Mouse (Mus musculus) intestine, embryonic 16.5 days (tissue): ENCODE results near the gene Hcls1. TPM values are rescaled to one million over a fixed set of nuclear protein-coding genes. Genes with fewer than 3 reads are reported as not detected.

Experiments
- ATAC-seq: fragments of 200-750 bp; cut with Nextera tagmentation; 2 replicates; pipeline ENCODE4 v1.8.0; 2017; ENCODE audit warnings: moderate TSS enrichment, moderate library complexity
- H3K27ac ChIP-seq: fragments of 300-500 bp; sonication (generic); 2 replicates; pipeline ENCODE4 v1.5.1; 2014; ENCODE audit warnings: mild to moderate bottlenecking, low read length
- H3K27me3 ChIP-seq: fragments of 300-500 bp; sonication (generic); replicated peaks from 2 replicates; pipeline ENCODE4 v1.6.1; 2014; ENCODE audit warnings: low read length, control low read depth, mixed read lengths; ENCODE audit not compliant: control insufficient read depth, insufficient read depth
- H3K36me3 ChIP-seq: fragments of 300-500 bp; sonication (generic); 2 replicates; pipeline ENCODE4 v1.6.1; 2014; ENCODE audit warnings: low read length, control low read depth; ENCODE audit not compliant: control insufficient read depth, insufficient read depth
- H3K4me1 ChIP-seq: fragments of 300-500 bp; sonication (generic); 2 replicates; pipeline ENCODE4 v1.6.1; 2014; ENCODE audit warnings: low read length, control low read depth, mixed read lengths; ENCODE audit not compliant: control insufficient read depth, insufficient read depth
- H3K4me2 ChIP-seq: fragments of 300-500 bp; sonication (generic); 2 replicates; pipeline ENCODE4 v1.6.1; 2014; ENCODE audit warnings: low read depth, low read length, control low read depth
- H3K4me3 ChIP-seq: fragments of 300-500 bp; sonication (generic); 2 replicates; pipeline ENCODE4 v1.5.1; 2014; ENCODE audit warnings: mild to moderate bottlenecking, low read length
- H3K9ac ChIP-seq: fragments of 300-500 bp; sonication (generic); 2 replicates; pipeline ENCODE4 v1.6.1; 2014; ENCODE audit warnings: low read depth, low read length
- H3K9me3 ChIP-seq: fragments of 300-500 bp; sonication (generic); 2 replicates; pipeline ENCODE4 v1.6.1; 2016; ENCODE audit warnings: low read length, control low read depth; ENCODE audit not compliant: control insufficient read depth
- WGBS: fragments of 180-500 bp; shearing (Covaris S2); extraction: QIAGEN DNeasy Blood & Tissue Kit; methylation state at CpG from one replicate; pipeline ENCODE4 v1.1.7; 2014; 5-methylcytosine and 5-hydroxymethylcytosine counted together
- polyA plus RNA-seq: library from polyadenylated mRNA; unstranded; fragments of >200 nt; fragmentation: Nextera tagmentation; extraction: Ambion mirVana; gene quantifications from 2 replicates; pipeline ENCODE4 v1.2.1, GENCODE M21; 2015

Hcls1 gene
- polyA plus RNA-seq, 1 experiment from 2014 or later, result 18.2 TPM

DNA sequence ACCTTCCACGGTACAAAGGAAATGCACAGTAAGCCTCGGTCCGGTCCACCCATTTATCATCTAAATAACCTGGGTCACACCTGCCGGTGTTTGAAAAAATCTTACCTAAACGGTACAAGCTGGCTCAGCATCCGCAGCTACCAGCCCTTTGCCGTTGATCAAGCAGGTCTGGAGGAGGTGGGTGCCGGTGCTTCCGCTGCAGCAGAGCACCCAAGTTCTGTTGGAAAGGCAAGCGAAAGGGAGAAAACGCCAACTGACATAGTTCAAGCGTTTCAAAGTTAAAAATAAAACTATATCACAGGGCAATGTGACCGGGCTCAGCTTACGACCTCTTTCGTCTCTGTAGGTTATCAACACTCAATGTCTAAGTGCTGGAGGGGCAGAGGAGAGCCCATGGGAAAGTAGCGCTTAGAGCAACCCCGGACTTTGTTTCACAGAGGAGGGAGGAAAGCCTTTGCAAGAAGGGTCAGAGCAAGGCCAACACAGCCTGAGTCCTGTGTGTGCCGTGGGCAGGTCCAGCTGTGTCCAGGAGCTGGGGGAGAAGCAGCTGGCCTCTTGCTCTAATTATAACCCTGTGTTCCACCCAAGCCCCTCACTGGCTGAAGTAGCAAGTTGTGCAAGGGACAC, 55.3 kb downstream of the Hcls1 start, which contains the start of gene Fbxo40:
Fbxo40 (minus strand) TSS at position 469 of the 627 bp plus-strand sequence.
- no peaks in the 10 kb centered on the region for H3K36me3 ChIP-seq
- H3K27me3 ChIP-seq, result no peaks in the 10 kb centered on the region
- ATAC-seq, result no peak
- H3K9ac ChIP-seq, result no peak within 1 kb of the TSS
- WGBS, result 64% methylated on average over 18 of the region's 18 CpGs
- no peak within 1 kb of the TSS for H3K27ac ChIP-seq
- H3K4me1 ChIP-seq, result no peaks in the 10 kb centered on the region
- H3K4me2 ChIP-seq, result no peak within 1 kb of the TSS
- no peaks in the 10 kb centered on the region for H3K9me3 ChIP-seq
- no peak within 1 kb of the TSS for H3K4me3 ChIP-seq

DNA sequence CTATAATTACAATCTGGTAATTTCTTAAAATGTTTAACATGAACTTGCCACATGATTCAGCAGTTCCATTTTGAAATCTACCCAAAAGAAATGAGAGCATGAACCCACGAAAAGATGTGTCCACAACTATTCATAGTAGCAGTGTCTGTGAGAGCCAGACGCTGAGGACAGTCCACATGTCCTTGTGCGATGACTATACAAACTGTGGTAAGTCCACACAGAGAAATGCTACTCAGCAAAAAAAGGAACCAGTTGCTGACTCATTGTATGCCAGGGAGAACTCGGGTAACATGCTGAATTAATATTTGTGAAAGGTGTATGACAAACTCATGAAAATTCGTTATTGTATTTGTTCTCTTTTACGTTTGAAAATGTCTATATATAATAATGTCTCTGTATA, 62.9 kb downstream of the Hcls1 start:
- no peaks in the 10 kb centered on the region for H3K9me3 ChIP-seq
- no peaks in the 10 kb centered on the region for H3K36me3 ChIP-seq
- H3K27me3 ChIP-seq, result no peaks in the 10 kb centered on the region
- ATAC-seq, result no peak
- no peak overlapping the region for H3K9ac ChIP-seq
- no peaks in the 10 kb centered on the region for H3K4me1 ChIP-seq
- WGBS, result 77% methylated on average over 6 of the region's 6 CpGs
- H3K27ac ChIP-seq, result no peak overlapping the region
- H3K4me2 ChIP-seq, result no peak overlapping the region
- H3K4me3 ChIP-seq, result no peak overlapping the region

DNA sequence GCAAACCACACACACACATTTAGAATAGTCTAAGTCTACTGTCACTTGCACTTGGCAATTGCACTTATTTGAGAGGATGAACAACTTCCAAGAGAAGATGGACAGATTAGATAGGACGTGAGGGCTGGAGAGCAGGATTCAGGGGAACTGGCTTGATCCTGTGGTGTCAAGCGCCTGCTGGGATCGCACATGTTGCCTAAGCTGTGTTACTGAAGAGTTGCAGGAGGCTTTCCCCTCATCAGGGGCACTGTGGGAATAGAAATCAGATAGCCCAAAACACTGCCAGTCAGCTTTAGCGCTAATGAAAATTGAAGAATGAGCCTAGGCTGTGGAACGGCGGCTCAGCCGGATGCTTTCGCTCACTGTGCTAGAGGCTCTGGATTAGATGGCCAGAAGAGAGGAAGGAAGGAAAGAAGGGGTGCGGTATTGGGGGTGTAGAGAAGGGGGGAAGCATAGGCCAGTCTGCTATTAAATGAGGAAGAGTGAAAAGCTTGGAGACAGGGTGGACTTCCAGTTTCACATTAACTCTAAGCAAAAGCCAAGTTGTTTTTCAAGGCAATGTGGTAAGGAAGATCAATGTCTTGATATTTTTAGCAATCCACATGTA, 64.7 kb downstream of the Hcls1 start:
- no peaks in the 10 kb centered on the region for H3K4me1 ChIP-seq
- WGBS, result 77% methylated on average over 9 of the region's 9 CpGs
- no peaks in the 10 kb centered on the region for H3K27me3 ChIP-seq
- no peak overlapping the region for H3K27ac ChIP-seq
- H3K9me3 ChIP-seq, result no peaks in the 10 kb centered on the region
- H3K4me2 ChIP-seq, result no peak overlapping the region
- H3K4me3 ChIP-seq, result no peak overlapping the region
- H3K36me3 ChIP-seq, result no peaks in the 10 kb centered on the region
- no peak overlapping the region for H3K9ac ChIP-seq
- no peak for ATAC-seq

GRCm38 (mm10) chr16:37009262-37009661, 74.5 kb downstream of the Hcls1 start:
- Histone ChIP-seq H3K4me3 (no peak overlapping the region), H3K27ac (no peak overlapping the region), H3K36me3 (no peaks in the 10 kb centered on the region), H3K4me1 (peaks cover 6% of the 10 kb centered on the region), H3K9me3 (no peaks in the 10 kb centered on the region), H3K27me3 (no peaks in the 10 kb centered on the region), H3K4me2 (no peak overlapping the region), H3K9ac (no peak overlapping the region)
- no peak for ATAC-seq
- WGBS, result 67% methylated on average over 6 of the region's 6 CpGs

- Histone ChIP-seq H3K4me2 (no peak overlapping the region), H3K9me3 (no peaks in the 10 kb centered on the region), H3K4me1 (peaks cover 6% of the 10 kb centered on the region), H3K9ac (no peak overlapping the region), H3K36me3 (no peaks in the 10 kb centered on the region), H3K27me3 (no peaks in the 10 kb centered on the region), H3K27ac (no peak overlapping the region), H3K4me3 (no peak overlapping the region)
- 48% methylated on average over 4 of the region's 4 CpGs for WGBS
- ATAC-seq, result peak; percentile 24; the same call in 1 of the 2 replicates
Measured at GRCm38 (mm10) chr16:37010370-37010769, 75.6 kb downstream of the Hcls1 start.

DNA sequence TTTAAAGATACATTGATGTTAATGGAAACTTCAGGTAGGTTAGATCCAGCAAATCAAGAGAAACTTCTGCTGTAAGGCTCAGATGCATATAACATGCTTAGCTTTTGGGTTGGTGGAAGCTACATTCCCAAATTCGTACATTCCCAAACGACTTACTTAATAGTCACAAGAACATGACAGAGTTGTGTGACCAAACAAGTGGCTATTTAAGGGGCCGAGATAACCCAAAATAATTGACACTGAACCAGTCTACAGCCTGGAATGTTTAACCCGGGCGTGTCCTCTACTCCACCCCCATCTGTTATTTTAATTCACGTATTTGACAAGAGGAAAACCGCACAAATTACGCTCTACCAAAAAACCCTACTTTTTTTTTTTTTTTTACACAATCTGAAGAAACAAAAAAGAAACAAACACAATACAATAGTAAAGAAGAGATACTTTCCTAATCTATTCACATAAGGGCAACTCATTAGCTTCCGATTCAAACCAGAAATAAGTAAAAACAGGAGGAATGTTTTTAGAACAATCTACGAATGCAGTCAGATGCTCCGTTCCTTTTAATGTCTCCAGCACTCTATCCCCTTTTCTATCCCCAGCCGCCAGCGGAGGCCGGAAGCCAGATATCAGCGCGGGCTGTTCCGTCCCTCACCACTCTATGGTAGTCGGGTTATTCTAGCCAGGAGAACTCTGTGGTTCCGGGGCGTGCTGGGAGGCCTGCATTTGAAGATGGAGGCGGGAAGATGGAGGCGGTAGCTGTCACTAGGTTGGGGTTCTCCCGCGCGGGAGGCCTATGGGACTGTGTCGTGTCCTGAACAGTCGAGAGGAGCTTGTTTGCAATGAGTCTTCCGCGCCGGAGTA, 76.5 kb downstream of the Hcls1 start, which contains the start of gene Polq:
Polq (plus strand) TSS at position 726 of the 861 bp plus-strand sequence.
- Histone ChIP-seq H3K4me2 (peak within 1 kb of the TSS; percentile 74), H3K4me3 (peak within 1 kb of the TSS; percentile 81), H3K9ac (peak within 1 kb of the TSS; percentile 84), H3K36me3 (no peaks in the 10 kb centered on the region), H3K27ac (no peak within 1 kb of the TSS), H3K9me3 (no peaks in the 10 kb centered on the region), H3K27me3 (no peaks in the 10 kb centered on the region), H3K4me1 (peaks cover 6% of the 10 kb centered on the region)
- WGBS, result 5% methylated on average over 30 of the region's 30 CpGs
- ATAC-seq, result peak; percentile 98

GRCm38 (mm10) chr16:37011922-37012289, 77.1 kb downstream of the Hcls1 start:
- under 1% methylated on average over 26 of the region's 26 CpGs for WGBS
- Histone ChIP-seq H3K4me3 (peak overlapping the region; percentile 81), H3K36me3 (no peaks in the 10 kb centered on the region), H3K4me1 (peaks cover 6% of the 10 kb centered on the region), H3K9ac (peak overlapping the region; percentile 84), H3K9me3 (no peaks in the 10 kb centered on the region), H3K4me2 (peak overlapping the region; percentile 74), H3K27ac (no peak overlapping the region), H3K27me3 (no peaks in the 10 kb centered on the region)
- peak; percentile 80 for ATAC-seq

DNA sequence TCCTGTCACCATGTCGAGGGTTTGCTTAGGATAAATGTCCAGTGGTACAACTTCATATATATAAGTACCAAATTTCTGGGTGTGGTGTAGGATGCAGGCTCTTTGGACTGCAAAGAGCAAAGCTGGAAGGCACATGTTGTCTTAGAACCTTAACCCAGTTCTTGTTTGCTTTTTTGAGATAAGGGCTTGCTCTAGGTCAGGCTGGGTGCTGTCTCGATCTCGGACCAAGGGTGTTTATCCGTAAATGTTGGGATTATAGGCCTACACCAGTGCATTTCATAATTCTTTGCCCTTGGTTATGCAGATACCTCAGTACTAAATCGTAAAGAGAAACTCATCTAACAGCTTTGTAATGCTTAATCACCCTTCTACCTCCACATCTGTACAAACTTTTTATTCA, 77.6 kb downstream of the Hcls1 start:
- 44% methylated on average over 5 of the region's 5 CpGs for WGBS
- peak overlapping the region; percentile 81 for H3K4me3 ChIP-seq
- no peaks in the 10 kb centered on the region for H3K27me3 ChIP-seq
- no peaks in the 10 kb centered on the region for H3K9me3 ChIP-seq
- peak overlapping the region; percentile 74 for H3K4me2 ChIP-seq
- no peaks in the 10 kb centered on the region for H3K36me3 ChIP-seq
- H3K27ac ChIP-seq, result no peak overlapping the region
- H3K9ac ChIP-seq, result peak overlapping the region; percentile 84
- ATAC-seq, result peak; percentile 20
- H3K4me1 ChIP-seq, result peaks cover 6% of the 10 kb centered on the region
